Mouse (Mus musculus): Measurements from ENCODE around the gene Dnah14. TPM values are rescaled to one million over a fixed set of nuclear protein-coding genes. Genes with fewer than 3 reads are reported as not detected.

Gene Dnah14
- polyA plus RNA-seq, 1 experiment = not detected

- WGBS = 91% methylated on average over 3 of the region's 3 CpGs
- H3K27ac ChIP-seq (ENCODE audit: insufficient read depth, low read depth, low read length) = no peak overlapping the region
- TF ChIP-seq CTCF (IDR thresholded peaks at IDR 0.05; ENCODE audit: insufficient read depth, low read depth, low read length) (no peak), POLR2A (IDR thresholded peaks at IDR 0.05; ENCODE audit: insufficient read depth, low read depth, low read length) (no peak)
- no peak overlapping the region for H3K4me3 ChIP-seq (ENCODE audit: insufficient read depth, low read depth, low read length)
- H3K4me1 ChIP-seq (ENCODE audit: control insufficient read depth, insufficient read depth, low read length) = no peaks in the 10 kb centered on the region
Observed at GRCm38 (mm10) chr1:181799911-181800310, 223.6 kb downstream of the Dnah14 start.

- no peak for TF ChIP-seq CTCF (IDR thresholded peaks at IDR 0.05; ENCODE audit: insufficient read depth, low read depth, low read length)
- TF ChIP-seq POLR2A (IDR thresholded peaks at IDR 0.05; ENCODE audit: insufficient read depth, low read depth, low read length) = no peak
- H3K4me1 ChIP-seq (ENCODE audit: control insufficient read depth, insufficient read depth, low read length) = no peaks in the 10 kb centered on the region
- H3K4me3 ChIP-seq (ENCODE audit: insufficient read depth, low read depth, low read length) = no peak overlapping the region
- H3K27ac ChIP-seq (ENCODE audit: insufficient read depth, low read depth, low read length) = no peak overlapping the region
- WGBS = 90% methylated on average over 4 of the region's 4 CpGs
Observed at GRCm38 (mm10) chr1:181800667-181801066, 224.3 kb downstream of the Dnah14 start.

GRCm38 (mm10) chr1:181811481-181812223 lies 235.3 kb downstream of the Dnah14 start:
- TF ChIP-seq POLR2A (IDR thresholded peaks at IDR 0.05; ENCODE audit: insufficient read depth, low read depth, low read length) = no peak
- no peak for TF ChIP-seq CTCF (IDR thresholded peaks at IDR 0.05; ENCODE audit: insufficient read depth, low read depth, low read length)
- H3K4me3 ChIP-seq (ENCODE audit: insufficient read depth, low read depth, low read length) = no peak overlapping the region
- WGBS = 88% methylated on average over 18 of the region's 18 CpGs
- no peaks in the 10 kb centered on the region for H3K4me1 ChIP-seq (ENCODE audit: control insufficient read depth, insufficient read depth, low read length)
- H3K27ac ChIP-seq (ENCODE audit: insufficient read depth, low read depth, low read length) = no peak overlapping the region

GRCm38 (mm10) chr1:181826716-181827115 lies 250.4 kb downstream of the Dnah14 start:
- TF ChIP-seq CTCF (IDR thresholded peaks at IDR 0.05; ENCODE audit: insufficient read depth, low read depth, low read length) (no peak), POLR2A (IDR thresholded peaks at IDR 0.05; ENCODE audit: insufficient read depth, low read depth, low read length) (no peak)
- Histone ChIP-seq H3K27ac (ENCODE audit: insufficient read depth, low read depth, low read length) (no peak overlapping the region), H3K4me3 (ENCODE audit: insufficient read depth, low read depth, low read length) (no peak overlapping the region), H3K4me1 (ENCODE audit: control insufficient read depth, insufficient read depth, low read length) (no peaks in the 10 kb centered on the region)
- WGBS = 93% methylated on average over 7 of the region's 7 CpGs

GRCm38 (mm10) chr1:181828365-181828764 lies 252.0 kb downstream of the Dnah14 start:
- TF ChIP-seq POLR2A (IDR thresholded peaks at IDR 0.05; ENCODE audit: insufficient read depth, low read depth, low read length) (no peak), CTCF (IDR thresholded peaks at IDR 0.05; ENCODE audit: insufficient read depth, low read depth, low read length) (no peak)
- Histone ChIP-seq H3K4me1 (ENCODE audit: control insufficient read depth, insufficient read depth, low read length) (peaks cover 7% of the 10 kb centered on the region), H3K4me3 (ENCODE audit: insufficient read depth, low read depth, low read length) (no peak overlapping the region), H3K27ac (ENCODE audit: insufficient read depth, low read depth, low read length) (no peak overlapping the region)
- WGBS = 91% methylated on average over 5 of the region's 5 CpGs

- no peak overlapping the region for H3K27ac ChIP-seq (ENCODE audit: insufficient read depth, low read depth, low read length)
Observed at GRCm38 (mm10) chr1:181832720-181833119, 256.4 kb downstream of the Dnah14 start.

GRCm38 (mm10) chr1:181833143-181833542 lies 256.8 kb downstream of the Dnah14 start:
- Histone ChIP-seq H3K27ac (ENCODE audit: insufficient read depth, low read depth, low read length) (no peak overlapping the region), H3K4me1 (ENCODE audit: control insufficient read depth, insufficient read depth, low read length) (peaks cover 9% of the 10 kb centered on the region), H3K4me3 (ENCODE audit: insufficient read depth, low read depth, low read length) (no peak overlapping the region)
- 63% methylated on average over 6 of the region's 6 CpGs for WGBS
- TF ChIP-seq CTCF (IDR thresholded peaks at IDR 0.05; ENCODE audit: insufficient read depth, low read depth, low read length) (no peak), POLR2A (IDR thresholded peaks at IDR 0.05; ENCODE audit: insufficient read depth, low read depth, low read length) (no peak)

More at GRCm38 (mm10) chr1:181832720-181833119, 256.4 kb downstream of the Dnah14 start:
- TF ChIP-seq CTCF (IDR thresholded peaks at IDR 0.05; ENCODE audit: insufficient read depth, low read depth, low read length) = no peak
- no peak for TF ChIP-seq POLR2A (IDR thresholded peaks at IDR 0.05; ENCODE audit: insufficient read depth, low read depth, low read length)
- Histone ChIP-seq H3K4me3 (ENCODE audit: insufficient read depth, low read depth, low read length) (no peak overlapping the region), H3K4me1 (ENCODE audit: control insufficient read depth, insufficient read depth, low read length) (peaks cover 8% of the 10 kb centered on the region)
- WGBS = 68% methylated on average over 5 of the region's 5 CpGs

GRCm38 (mm10) chr1:181838111-181838510 lies 261.8 kb downstream of the Dnah14 start:
- WGBS = 85% methylated on average over 5 of the region's 5 CpGs
- no peak overlapping the region for H3K4me3 ChIP-seq (ENCODE audit: insufficient read depth, low read depth, low read length)
- H3K27ac ChIP-seq (ENCODE audit: insufficient read depth, low read depth, low read length) = no peak overlapping the region
- peaks cover 9% of the 10 kb centered on the region; the same call in 1 of the 2 replicates for H3K4me1 ChIP-seq (ENCODE audit: control insufficient read depth, insufficient read depth, low read length)
- TF ChIP-seq POLR2A (IDR thresholded peaks at IDR 0.05; ENCODE audit: insufficient read depth, low read depth, low read length) (no peak), CTCF (IDR thresholded peaks at IDR 0.05; ENCODE audit: insufficient read depth, low read depth, low read length) (no peak)

GRCm38 (mm10) chr1:181839746-181840366 lies 263.5 kb downstream of the Dnah14 start:
- no peak overlapping the region for H3K4me3 ChIP-seq (ENCODE audit: insufficient read depth, low read depth, low read length)
- H3K27ac ChIP-seq (ENCODE audit: insufficient read depth, low read depth, low read length) = no peak overlapping the region
- no peak for TF ChIP-seq POLR2A (IDR thresholded peaks at IDR 0.05; ENCODE audit: insufficient read depth, low read depth, low read length)
- no peak for TF ChIP-seq CTCF (IDR thresholded peaks at IDR 0.05; ENCODE audit: insufficient read depth, low read depth, low read length)
- peaks cover 8% of the 10 kb centered on the region; the same call in 1 of the 2 replicates for H3K4me1 ChIP-seq (ENCODE audit: control insufficient read depth, insufficient read depth, low read length)
- WGBS = 34% methylated on average over 6 of the region's 6 CpGs
